Mouse (Mus musculus) erythroblast, embryonic 14.5 days (primary cell): ENCODE measurements around the gene Fgfr2. TPM values are rescaled to one million over a fixed set of nuclear protein-coding genes. Genes with fewer than 3 reads are reported as not detected.

Source experiments
- H3K27me3 ChIP-seq: 2 replicates; pipeline ENCODE4 v1.6.1; 2012; ENCODE audit warnings: inconsistent platforms; ENCODE audit not compliant: control insufficient read depth
- H3K36me3 ChIP-seq: 2 replicates; pipeline ENCODE4 v1.6.1; 2012; ENCODE audit warnings: mild to moderate bottlenecking, inconsistent platforms; ENCODE audit not compliant: control insufficient read depth
- H3K4me1 ChIP-seq: 2 replicates; pipeline ENCODE4 v1.6.1; 2012; ENCODE audit warnings: inconsistent platforms; ENCODE audit not compliant: control insufficient read depth
- H3K4me3 ChIP-seq: replicated peaks from 2 replicates; pipeline ENCODE3; 2012; ENCODE audit warnings: moderate library complexity, mild to moderate bottlenecking, inconsistent platforms
- H3K9me3 ChIP-seq: 2 replicates; pipeline ENCODE4 v1.6.1; 2012; ENCODE audit warnings: low read length, inconsistent platforms, mixed read lengths; ENCODE audit not compliant: control insufficient read depth
- GATA1 ChIP-seq: IDR thresholded peaks from 2 replicates; pipeline ENCODE4 v1.6.1; 2012; ENCODE audit warnings: low read length, inconsistent platforms, mixed read lengths
- TAL1 ChIP-seq: IDR thresholded peaks from 3 replicates; pipeline ENCODE4 v1.6.1; 2012; ENCODE audit warnings: low read length, inconsistent platforms, mixed read lengths
- polyA plus RNA-seq: library from polyadenylated mRNA; stranded (reverse); fragments of >175 nt; gene quantifications from 2 replicates; pipeline ENCODE4 v1.2.3, GENCODE M21; 2012

The Fgfr2 gene
- polyA plus RNA-seq, 1 experiment, result not detected

- H3K9me3 ChIP-seq, result no peaks in the 10 kb centered on the region
- TF ChIP-seq GATA1, result no peak
- TF ChIP-seq TAL1, result no peak
- H3K4me1 ChIP-seq, result no peaks in the 10 kb centered on the region
- no peaks in the 10 kb centered on the region for H3K27me3 ChIP-seq
- no peak overlapping the region for H3K4me3 ChIP-seq
- no peaks in the 10 kb centered on the region for H3K36me3 ChIP-seq
Observed at GRCm38 (mm10) chr7:131327054-131327453, 1796.1 kb downstream of the Fgfr2 start.

- Histone ChIP-seq H3K36me3 (no peaks in the 10 kb centered on the region), H3K4me3 (no peak within 1 kb of the TSS), H3K9me3 (no peaks in the 10 kb centered on the region), H3K27me3 (no peaks in the 10 kb centered on the region), H3K4me1 (no peaks in the 10 kb centered on the region)
- no peak for TF ChIP-seq GATA1
- TF ChIP-seq TAL1, result no peak
Observed at GRCm38 (mm10) chr7:131322192-131322591, 1801.0 kb downstream of the Fgfr2 start, which contains the start of gene Cuzd1. Cuzd1 (minus strand) TSS chr7:131322292.

GRCm38 (mm10) chr7:131318340-131318739 lies 1804.8 kb downstream of the Fgfr2 start:
- H3K9me3 ChIP-seq, result no peaks in the 10 kb centered on the region
- no peak overlapping the region for H3K4me3 ChIP-seq
- H3K4me1 ChIP-seq, result no peaks in the 10 kb centered on the region
- H3K36me3 ChIP-seq, result no peaks in the 10 kb centered on the region
- TF ChIP-seq TAL1 (no peak), GATA1 (no peak)
- H3K27me3 ChIP-seq, result no peaks in the 10 kb centered on the region

- no peak for TF ChIP-seq TAL1
- TF ChIP-seq GATA1, result no peak
- Histone ChIP-seq H3K4me1 (no peaks in the 10 kb centered on the region), H3K36me3 (no peaks in the 10 kb centered on the region), H3K27me3 (no peaks in the 10 kb centered on the region), H3K9me3 (no peaks in the 10 kb centered on the region), H3K4me3 (no peak overlapping the region)
Observed at GRCm38 (mm10) chr7:131317587-131317986, 1805.6 kb downstream of the Fgfr2 start.

- H3K4me1 ChIP-seq, result no peaks in the 10 kb centered on the region
- H3K36me3 ChIP-seq, result no peaks in the 10 kb centered on the region
- no peaks in the 10 kb centered on the region for H3K27me3 ChIP-seq
- no peak for TF ChIP-seq GATA1
- TF ChIP-seq TAL1, result no peak
- H3K4me3 ChIP-seq, result no peak overlapping the region
- no peaks in the 10 kb centered on the region for H3K9me3 ChIP-seq
Observed at GRCm38 (mm10) chr7:131314493-131314892, 1808.7 kb downstream of the Fgfr2 start.

- TF ChIP-seq TAL1, result no peak
- TF ChIP-seq GATA1, result no peak
- no peaks in the 10 kb centered on the region for H3K36me3 ChIP-seq
Observed at GRCm38 (mm10) chr7:131306733-131307132, 1816.4 kb downstream of the Fgfr2 start.

GRCm38 (mm10) chr7:131303340-131303739 lies 1819.8 kb downstream of the Fgfr2 start:
- Histone ChIP-seq H3K9me3 (no peaks in the 10 kb centered on the region), H3K36me3 (no peaks in the 10 kb centered on the region), H3K4me1 (no peaks in the 10 kb centered on the region), H3K27me3 (no peaks in the 10 kb centered on the region), H3K4me3 (no peak overlapping the region)
- no peak for TF ChIP-seq GATA1
- no peak for TF ChIP-seq TAL1

More at GRCm38 (mm10) chr7:131306733-131307132, 1816.4 kb downstream of the Fgfr2 start:
- Histone ChIP-seq H3K27me3 (no peaks in the 10 kb centered on the region), H3K9me3 (no peaks in the 10 kb centered on the region), H3K4me3 (no peak overlapping the region), H3K4me1 (no peaks in the 10 kb centered on the region)

- Histone ChIP-seq H3K27me3 (no peaks in the 10 kb centered on the region), H3K4me1 (no peaks in the 10 kb centered on the region), H3K9me3 (no peaks in the 10 kb centered on the region), H3K36me3 (no peaks in the 10 kb centered on the region), H3K4me3 (no peak overlapping the region)
- TF ChIP-seq GATA1, result no peak
- TF ChIP-seq TAL1, result no peak
Observed at GRCm38 (mm10) chr7:131297151-131297550, 1826.0 kb downstream of the Fgfr2 start.

- Histone ChIP-seq H3K36me3 (no peaks in the 10 kb centered on the region), H3K27me3 (no peaks in the 10 kb centered on the region), H3K9me3 (no peaks in the 10 kb centered on the region; the same call in 1 of the 2 replicates), H3K4me1 (no peaks in the 10 kb centered on the region), H3K4me3 (no peak overlapping the region)
- no peak for TF ChIP-seq GATA1
- TF ChIP-seq TAL1, result no peak
Observed at GRCm38 (mm10) chr7:131265851-131266250, 1857.3 kb downstream of the Fgfr2 start.

- Histone ChIP-seq H3K4me3 (no peak overlapping the region), H3K27me3 (no peaks in the 10 kb centered on the region), H3K4me1 (no peaks in the 10 kb centered on the region), H3K9me3 (no peaks in the 10 kb centered on the region; the same call in 1 of the 2 replicates), H3K36me3 (no peaks in the 10 kb centered on the region)
- TF ChIP-seq TAL1, result no peak
- no peak for TF ChIP-seq GATA1
Observed at GRCm38 (mm10) chr7:131264251-131264650, 1858.9 kb downstream of the Fgfr2 start.
